ENCODE assay signal across 8 mouse cellular contexts in the genomic region with DNA sequence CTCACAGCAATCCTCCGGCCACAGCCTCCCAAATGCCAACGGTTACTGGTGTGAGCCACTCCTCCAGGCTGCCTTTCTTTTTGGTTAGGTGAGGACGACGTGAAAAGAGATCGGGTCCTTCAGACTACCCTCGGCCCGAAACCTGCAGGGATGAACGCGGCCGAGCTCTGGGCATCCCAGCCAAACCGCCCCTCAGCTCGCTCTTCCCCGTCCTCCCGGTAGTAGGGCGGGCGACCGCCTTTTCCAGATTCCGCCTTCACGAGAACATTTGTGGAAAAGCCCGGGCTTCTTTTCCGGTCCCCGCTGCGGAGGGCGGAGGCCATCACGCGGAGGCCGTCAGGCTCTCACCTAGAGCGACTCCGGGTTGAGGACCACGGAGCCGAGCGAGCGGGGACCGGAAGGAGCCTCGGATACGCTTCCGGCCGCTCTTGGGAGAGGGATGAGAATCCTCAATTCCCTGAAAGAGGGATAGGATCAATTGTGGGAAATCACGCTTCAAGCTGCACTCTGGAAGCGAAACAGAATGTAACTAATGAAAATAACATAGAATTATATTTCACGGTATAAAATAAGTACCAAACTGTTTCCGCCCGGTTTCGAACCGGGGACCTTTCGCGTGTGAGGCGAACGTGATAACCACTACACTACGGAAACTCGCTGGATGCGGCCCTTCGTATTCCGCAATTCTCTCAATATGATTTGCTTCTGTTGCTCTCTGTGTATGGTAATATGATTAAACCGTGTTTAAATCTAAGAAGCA. TPM values are rescaled to one million over a fixed set of nuclear protein-coding genes. Genes with fewer than 3 reads are reported as not detected.
DNase-seq lines count a peak whose midpoint lies in the region; ATAC-seq and TF ChIP-seq lines count a peak whose summit lies in the region.

No protein-coding gene starts in this region.

- H3K36me3 ChIP-seq in G1E (replicated peaks) = no peaks in the 10 kb centered on the region
- no peaks in the 10 kb centered on the region for H3K36me3 ChIP-seq in hindbrain, embryonic 12.5 days

- DNase-seq in G1E (ENCODE audit: low spot score) = peak; percentile 72
- peak; percentile 92 for DNase-seq in cerebellum, adult 9-11 months
- peak; percentile 75 to 89 for DNase-seq in frontal cortex, postnatal 10 days (ENCODE audit: low spot score in 2 of 2)
- peak; percentile 90 to 98 for DNase-seq in layer of hippocampus, postnatal 25 days (ENCODE audit: extremely low spot score in 1 of 2, low spot score in 1 of 2)
- DNase-seq in lung, postnatal 14 days = peak; percentile 92
- DNase-seq in ovary, postnatal 36 days (ENCODE audit: low spot score) = peak; percentile 84
- peak; percentile 92 for DNase-seq in thymus, postnatal 14 days

- peak overlapping the region; percentile 78 for H3K9ac ChIP-seq in hindbrain, embryonic 12.5 days

- H3K4me3 ChIP-seq in G1E (ENCODE audit: low read depth, low read length) = peak overlapping the region; percentile 77
- H3K4me3 ChIP-seq in hindbrain, embryonic 12.5 days = peak overlapping the region; percentile 61

- peak; percentile 60 for ATAC-seq in G1E (ENCODE audit: extremely low read depth, insufficient number of reproducible peaks, low FRiP score, poor library complexity, severe bottlenecking)
- ATAC-seq in hindbrain, embryonic 12.5 days (ENCODE audit: low FRiP score) = peak; percentile 94

- H3K9me3 ChIP-seq in G1E (replicated peaks) = no peaks in the 10 kb centered on the region
- H3K9me3 ChIP-seq in hindbrain, embryonic 12.5 days (replicated peaks) = no peaks in the 10 kb centered on the region

- H3K27ac ChIP-seq in hindbrain, embryonic 12.5 days = peak overlapping the region; percentile 98

- H3K4me1 ChIP-seq in G1E (ENCODE audit: insufficient read depth, low read depth, low read length) = peaks cover 42% of the 10 kb centered on the region
- peaks cover 8% of the 10 kb centered on the region; the same call in 1 of the 2 replicates for H3K4me1 ChIP-seq in hindbrain, embryonic 12.5 days

- peak overlapping the region; percentile 71 for H3K4me2 ChIP-seq in hindbrain, embryonic 12.5 days (replicated peaks)

- TF ChIP-seq CTCF in G1E (IDR thresholded peaks at IDR 0.05; ENCODE audit: low read depth, low read length) = no peak

- WGBS in hindbrain, embryonic 12.5 days = under 1% methylated on average over 55 of the region's 55 CpGs

- no peaks in the 10 kb centered on the region for H3K27me3 ChIP-seq in G1E (ENCODE audit: insufficient read depth, low read length)
- H3K27me3 ChIP-seq in hindbrain, embryonic 12.5 days = no peaks in the 10 kb centered on the region

RNA-seq across cellular contexts. Expression of a gene that starts 20.0 kb away (rescaled TPM):
- total RNA-seq in G1E (2014; fragmentation: Nextera tagmentation) (18.3 and 31.6 TPM in 2 replicates), G1E (2017) (0.82 and 1.5 TPM in 2 replicates)
- polyA plus RNA-seq in G1E (2012) = 0.75 and 0.80 TPM in 2 replicates
- polyA plus RNA-seq in hindbrain, embryonic 12.5 days (2016; fragmentation: Nextera tagmentation; extraction: Ambion mirVana) = 0.12 TPM in 1 of 2 replicates, not detected in the other
- not detected for total RNA-seq in layer of hippocampus, postnatal 25 days (2021)

RNA-seq across cellular contexts. Expression of a gene that starts 22.1 kb away (rescaled TPM):
- total RNA-seq in G1E (2014; fragmentation: Nextera tagmentation) (3.7 and 4.0 TPM in 2 replicates), G1E (2017) (9.5 and 11.4 TPM in 2 replicates)
- polyA plus RNA-seq in G1E (2012) = 6.5 and 6.9 TPM in 2 replicates
- polyA plus RNA-seq in hindbrain, embryonic 12.5 days (2016; fragmentation: Nextera tagmentation; extraction: Ambion mirVana) = 11.6 and 12.0 TPM in 2 replicates
- total RNA-seq in layer of hippocampus, postnatal 25 days (2021) = 1 to 10 TPM; 8.5 to 8.9 TPM

RNA-seq across cellular contexts. Expression of a gene that starts 42.9 kb away (rescaled TPM):
- not detected in 2 replicates for total RNA-seq in G1E (2014; fragmentation: Nextera tagmentation)
- 0.06 and 0.22 TPM in 2 replicates for total RNA-seq in G1E (2017)
- polyA plus RNA-seq in G1E (2012) = not detected in 2 replicates
- 0.34 and 0.43 TPM in 2 replicates for polyA plus RNA-seq in hindbrain, embryonic 12.5 days (2016; fragmentation: Nextera tagmentation; extraction: Ambion mirVana)
- total RNA-seq in layer of hippocampus, postnatal 25 days (2021) = under 1 TPM; 0.59 to 0.66 TPM

Comparison
In these comparisons a context has a peak if more than half of its experiments do, and no peak if none do; other contexts are left out.
1. Peak in every context shown above with its lines: DNase-seq, ATAC-seq, H3K4me3 ChIP-seq and H3K27ac ChIP-seq.